Mouse (Mus musculus) olfactory bulb, adult 2 months (tissue): ENCODE data around the gene Pop4. TPM values are rescaled to one million over a fixed set of nuclear protein-coding genes. Genes with fewer than 3 reads are reported as not detected.

Source experiments
- H3K27ac ChIP-seq: fragments of 200-500 bp; 2 replicates; pipeline ENCODE4 v1.5.1; 2012; ENCODE audit warnings: low read depth, low read length; ENCODE audit not compliant: insufficient read depth
- H3K4me1 ChIP-seq: fragments of 200-500 bp; 2 replicates; pipeline ENCODE4 v1.6.1; 2012; ENCODE audit warnings: low read length; ENCODE audit not compliant: control insufficient read depth, insufficient read depth
- H3K4me3 ChIP-seq: fragments of 200-500 bp; 2 replicates; pipeline ENCODE4 v1.5.1; 2012; ENCODE audit warnings: mild to moderate bottlenecking, low read depth, low read length, moderate library complexity; ENCODE audit not compliant: insufficient read depth
- CTCF ChIP-seq: fragments of 200-500 bp; IDR thresholded peaks from 2 replicates; pipeline ENCODE4 v1.5.1; 2012; ENCODE audit warnings: low read depth, mild to moderate bottlenecking, low read length, moderate library complexity; ENCODE audit not compliant: insufficient read depth
- POLR2A ChIP-seq: fragments of 200-500 bp; IDR thresholded peaks from 2 replicates; pipeline ENCODE4 v1.6.1; 2012; ENCODE audit warnings: mild to moderate bottlenecking, low read depth, low read length, moderate library complexity; ENCODE audit not compliant: insufficient read depth
- WGBS: fragments of 180-500 bp; shearing (Covaris S2); methylation state at CpG from one replicate; pipeline ENCODE4 v1.1.7; 2018; 5-methylcytosine and 5-hydroxymethylcytosine counted together
- polyA plus RNA-seq: library from polyadenylated mRNA; stranded (reverse); fragments of >200 nt; gene quantifications from 2 replicates; pipeline ENCODE4 v1.2.4, GENCODE M21; 2012; ENCODE audit warnings: low replicate concordance; ENCODE audit not compliant: missing spikeins, insufficient read depth, insufficient read length

The Pop4 gene
- polyA plus RNA-seq, 1 experiment = not detected

GRCm38 (mm10) chr7:38253441-38253840 is 17.8 kb downstream of the Pop4 start:
- Histone ChIP-seq H3K4me3 (no peak overlapping the region), H3K27ac (no peak overlapping the region), H3K4me1 (peaks cover 5% of the 10 kb centered on the region; the same call in 1 of the 2 replicates)
- TF ChIP-seq POLR2A = no peak
- no peak for TF ChIP-seq CTCF

GRCm38 (mm10) chr7:38251494-38252216 is 19.6 kb downstream of the Pop4 start:
- TF ChIP-seq POLR2A (no peak), CTCF (no peak)
- H3K4me3 ChIP-seq = no peak overlapping the region
- no peak overlapping the region for H3K27ac ChIP-seq
- peaks cover 5% of the 10 kb centered on the region; the same call in 1 of the 2 replicates for H3K4me1 ChIP-seq
- WGBS = 14% methylated on average over 5 of the region's 5 CpGs

GRCm38 (mm10) chr7:38242417-38242816 is 28.8 kb downstream of the Pop4 start:
- no peak for TF ChIP-seq CTCF
- TF ChIP-seq POLR2A = no peak
- no peak overlapping the region for H3K4me3 ChIP-seq
- WGBS = 85% methylated on average over 4 of the region's 4 CpGs
- H3K27ac ChIP-seq = no peak overlapping the region
- no peaks in the 10 kb centered on the region for H3K4me1 ChIP-seq

DNA sequence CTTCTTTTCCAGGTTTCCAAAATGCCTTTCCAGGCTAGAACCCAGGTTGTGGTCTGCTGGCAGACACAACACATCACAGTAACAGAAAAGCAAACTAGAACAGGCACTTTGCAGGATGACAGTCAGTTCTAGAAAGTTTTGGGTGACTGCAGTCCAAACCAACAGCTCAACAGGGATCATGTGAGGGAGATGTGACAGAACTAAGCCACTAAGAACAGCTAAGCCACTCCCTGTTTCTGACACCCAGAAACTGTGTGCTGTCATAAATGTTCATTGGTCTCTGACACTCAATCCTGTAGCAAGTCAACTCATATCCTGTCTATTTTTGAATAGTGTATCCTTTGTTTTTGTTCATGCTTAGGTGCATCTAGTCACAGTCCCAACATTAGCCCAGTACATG is 34.1 kb downstream of the Pop4 start:
- H3K4me3 ChIP-seq = no peak overlapping the region
- no peak for TF ChIP-seq POLR2A
- TF ChIP-seq CTCF = no peak
- no peaks in the 10 kb centered on the region for H3K4me1 ChIP-seq
- no peak overlapping the region for H3K27ac ChIP-seq

- 48% methylated on average over 11 of the region's 11 CpGs for WGBS
- TF ChIP-seq CTCF (no peak), POLR2A (no peak)
- Histone ChIP-seq H3K4me3 (no peak overlapping the region), H3K27ac (no peak overlapping the region), H3K4me1 (no peaks in the 10 kb centered on the region)
Observed at GRCm38 (mm10) chr7:38236400-38237105, 34.7 kb downstream of the Pop4 start.

- peaks cover 16% of the 10 kb centered on the region for H3K4me1 ChIP-seq
- H3K4me3 ChIP-seq = no peak overlapping the region
- no peak overlapping the region for H3K27ac ChIP-seq
- no peak for TF ChIP-seq CTCF
- TF ChIP-seq POLR2A = no peak
- 21% methylated on average over 8 of the region's 8 CpGs for WGBS
Observed at GRCm38 (mm10) chr7:38230285-38230684, 40.9 kb downstream of the Pop4 start.

DNA sequence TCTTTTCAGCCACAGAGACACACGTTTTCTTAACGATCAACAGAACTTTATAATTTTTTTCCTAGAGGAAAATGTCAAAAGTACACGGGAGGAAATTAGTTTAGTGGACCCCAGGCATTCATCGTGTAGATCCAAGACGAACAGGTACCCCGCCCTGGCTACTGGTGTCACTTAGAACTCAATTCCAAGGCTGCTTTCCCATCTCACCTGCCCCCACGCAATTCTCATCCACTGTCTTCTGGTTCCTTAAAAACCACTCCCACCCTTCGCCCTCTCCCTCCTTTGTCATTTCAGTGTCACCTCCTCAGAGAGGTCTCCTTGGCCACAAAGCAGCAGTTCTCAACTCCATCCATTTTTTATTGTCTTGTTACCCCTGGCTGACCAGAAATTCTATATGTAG is 42.9 kb downstream of the Pop4 start:
- TF ChIP-seq CTCF (no peak), POLR2A (no peak)
- Histone ChIP-seq H3K4me1 (peaks cover 19% of the 10 kb centered on the region), H3K4me3 (peak overlapping the region; percentile 49; the same call in 1 of the 2 replicates), H3K27ac (no peak overlapping the region)
- 37% methylated on average over 8 of the region's 8 CpGs for WGBS

DNA sequence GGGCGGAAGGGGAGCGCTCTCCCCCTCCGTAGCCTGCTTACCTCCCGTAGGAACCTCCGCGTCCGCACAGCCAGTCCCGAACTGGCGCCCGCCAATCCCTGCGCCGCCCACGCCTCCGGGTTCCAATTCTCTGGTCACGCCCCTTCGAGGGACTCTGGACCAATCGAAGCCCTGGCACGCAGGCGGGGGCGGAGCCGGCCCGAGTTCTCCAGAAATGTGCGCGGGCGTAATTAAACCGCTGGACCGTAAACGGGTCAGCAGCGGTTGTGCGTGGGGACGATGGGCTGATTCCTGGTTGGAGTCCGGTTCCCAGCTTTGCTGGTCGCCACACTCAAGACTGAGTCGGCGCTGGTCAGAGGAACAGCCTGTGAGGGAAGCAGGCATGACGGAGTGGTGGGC is 43.3 kb downstream of the Pop4 start, which contains the start of gene Plekhf1:
Plekhf1 (minus strand) TSS at position 117 of the 399 bp plus-strand sequence.
- peaks cover 19% of the 10 kb centered on the region for H3K4me1 ChIP-seq
- peak within 1 kb of the TSS; percentile 49 for H3K4me3 ChIP-seq
- WGBS = under 1% methylated on average over 36 of the region's 36 CpGs
- no peak within 1 kb of the TSS for H3K27ac ChIP-seq
- no peak for TF ChIP-seq POLR2A
- no peak for TF ChIP-seq CTCF

DNA sequence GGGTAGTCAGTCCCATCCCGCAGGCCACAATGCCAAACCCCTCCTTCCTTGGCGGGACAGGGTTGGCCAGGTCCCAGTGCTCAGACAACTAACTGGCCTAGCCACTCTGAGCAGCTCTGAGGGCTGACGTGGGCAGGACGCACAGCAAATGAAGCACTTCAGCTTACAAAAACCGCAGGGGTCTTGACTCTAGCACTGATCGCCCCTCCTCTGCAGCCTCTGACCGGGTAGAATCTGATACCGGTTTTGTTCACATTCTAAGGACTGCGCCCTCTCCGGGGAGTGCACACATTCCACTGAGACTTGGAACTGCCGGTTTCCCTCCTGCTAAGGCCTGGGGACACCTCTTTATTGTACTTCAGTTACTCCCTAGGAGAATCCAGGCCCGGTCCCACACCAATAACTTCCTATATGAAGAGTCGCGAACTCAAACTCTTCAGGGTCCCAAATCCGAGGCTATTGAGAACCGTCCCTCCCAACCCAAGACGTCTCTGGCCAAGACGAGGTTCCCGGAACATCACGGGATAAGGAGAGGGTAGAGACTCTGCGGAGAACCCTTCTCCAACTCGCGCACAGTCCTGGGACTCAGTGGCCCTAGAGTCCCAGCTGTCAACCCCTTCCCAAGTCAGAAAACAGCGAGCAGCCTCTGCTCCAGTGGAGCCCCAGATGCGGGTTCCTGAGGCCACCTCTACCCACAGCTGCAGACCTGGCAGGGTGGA is 43.9 kb downstream of the Pop4 start:
- Histone ChIP-seq H3K4me1 (peaks cover 19% of the 10 kb centered on the region), H3K4me3 (peak overlapping the region; percentile 49), H3K27ac (no peak overlapping the region)
- TF ChIP-seq POLR2A (no peak), CTCF (no peak)
- WGBS = 3% methylated on average over 25 of the region's 25 CpGs
